In genomic region chr2:69712981-69713625, GRCm38 (mm10) we compare ENCODE assay signal across 8 mouse cellular contexts. TPM values are rescaled to one million over a fixed set of nuclear protein-coding genes. Genes with fewer than 3 reads are reported as not detected.
DNase-seq lines count a peak whose midpoint lies in the region; ATAC-seq and TF ChIP-seq lines count a peak whose summit lies in the region.

Fastkd1 (minus strand) TSS chr2:69713516.

- peak; percentile 33 for DNase-seq in Patski (ENCODE audit: low read depth, low spot score)
- DNase-seq in cerebellum, postnatal 14 days: peak; percentile 87 to 89
- peak; percentile 72 to 80 for DNase-seq in frontal cortex, postnatal 25 days (ENCODE audit: low spot score in 2 of 2)
- peak; percentile 85 for DNase-seq in left cerebral cortex, adult 11 months (ENCODE audit: low spot score)
- DNase-seq in lung, postnatal 4 days: peak; percentile 87 to 89
- DNase-seq in retina, postnatal 7 days (ENCODE audit: low read depth, low spot score): peak; percentile 72
- DNase-seq in urinary bladder, adult 2 months (ENCODE audit: low spot score): peak; percentile 67

- WGBS in hindbrain, embryonic 15.5 days: under 1% methylated on average over 39 of the region's 39 CpGs

- peaks cover 10% of the 10 kb centered on the region for H3K4me1 ChIP-seq in hindbrain, embryonic 15.5 days (replicated peaks)

- POLR2A ChIA-PET in Patski (lab: Charles Lee): interaction anchor here (2.0 kb wide), 1 partner anchor 10 kb away, joined by 8 read pairs; the partner anchor contains the start of gene Ppig

- peak within 1 kb of the TSS; percentile 74 for H3K4me2 ChIP-seq in hindbrain, embryonic 15.5 days

- H3K27ac ChIP-seq in hindbrain, embryonic 15.5 days (replicated peaks): peak within 1 kb of the TSS; percentile 84

- H3K9me3 ChIP-seq in hindbrain, embryonic 15.5 days: no peaks in the 10 kb centered on the region

- ATAC-seq in Patski: peak; percentile 95
- peak; percentile 98 for ATAC-seq in hindbrain, embryonic 15.5 days (ENCODE audit: low FRiP score, low read depth)

- no peaks in the 10 kb centered on the region for H3K36me3 ChIP-seq in hindbrain, embryonic 15.5 days

- peaks cover 5% of the 10 kb centered on the region for H3K27me3 ChIP-seq in Patski
- H3K27me3 ChIP-seq in hindbrain, embryonic 15.5 days: no peaks in the 10 kb centered on the region

- in situ Hi-C loops in Patski (cut with MboI; ENCODE audit: low pct_unique_long_range_greater_than_20kb): no loop called here

- no peak for TF ChIP-seq CTCF in Patski (IDR thresholded peaks at IDR 0.05)

- CTCF ChIA-PET in Patski (lab: Charles Lee): interaction anchor here (1.1 to 1.4 kb wide), 2 partner anchors 24 to 29 kb away, joined by 3 read pairs; no protein-coding TSS in a partner anchor

- H3K9ac ChIP-seq in hindbrain, embryonic 15.5 days: peak within 1 kb of the TSS; percentile 85

- peak within 1 kb of the TSS; percentile 97 for H3K4me3 ChIP-seq in hindbrain, embryonic 15.5 days

RNA-seq across cellular contexts. Expression of gene Fastkd1, which starts in this region (rescaled TPM):
- 26.0 TPM for polyA plus RNA-seq in Patski (2021)
- 15.1 and 16.9 TPM in 2 replicates for polyA plus RNA-seq in hindbrain, embryonic 15.5 days (2015; fragmentation: Nextera tagmentation; extraction: Ambion mirVana)
- 8.9 and 9.4 TPM in 2 replicates for polyA plus RNA-seq in urinary bladder, adult 2 months (2012; rRNA removed)

Comparison
In these comparisons a context has a peak if more than half of its experiments do, and no peak if none do; other contexts are left out.
1. Peak in every context shown above with its lines: DNase-seq, ATAC-seq, H3K4me3 ChIP-seq and H3K27ac ChIP-seq.
2. DNase-seq: peak in every context shown above with its lines; median percentile 88 in cerebellum, postnatal 14 days; 88 in lung, postnatal 4 days; 85 in left cerebral cortex, adult 11 months; 76 in frontal cortex, postnatal 25 days; 72 in retina, postnatal 7 days; 67 in urinary bladder, adult 2 months; 33 in Patski.